Mouse (Mus musculus): ENCODE data around the gene Hacl1. TPM values are rescaled to one million over a fixed set of nuclear protein-coding genes. Genes with fewer than 3 reads are reported as not detected.
"Not testable (repeated sequence)": the region's sequence is repeated elsewhere in the genome, so short reads cannot be mapped to it uniquely, and the experiment has no call there.

Gene Hacl1
- polyA plus RNA-seq, 1 experiment from 2014 or later = 9.4 TPM

- not testable (repeated sequence) for H3K27me3 ChIP-seq (ENCODE audit: low read depth, poor library complexity, severe bottlenecking); H3K36me3 ChIP-seq; H3K27ac ChIP-seq; DNase-seq (ENCODE audit: low spot score); H3K9me3 ChIP-seq (replicated peaks); H3K4me3 ChIP-seq
- H3K4me1 ChIP-seq = peaks cover 12% of the 10 kb centered on the region
- 90% methylated on average over 6 of the region's 6 CpGs for WGBS
Observed at GRCm38 (mm10) chr14:31602616-31602979, 38.5 kb downstream of the Hacl1 start.

DNA sequence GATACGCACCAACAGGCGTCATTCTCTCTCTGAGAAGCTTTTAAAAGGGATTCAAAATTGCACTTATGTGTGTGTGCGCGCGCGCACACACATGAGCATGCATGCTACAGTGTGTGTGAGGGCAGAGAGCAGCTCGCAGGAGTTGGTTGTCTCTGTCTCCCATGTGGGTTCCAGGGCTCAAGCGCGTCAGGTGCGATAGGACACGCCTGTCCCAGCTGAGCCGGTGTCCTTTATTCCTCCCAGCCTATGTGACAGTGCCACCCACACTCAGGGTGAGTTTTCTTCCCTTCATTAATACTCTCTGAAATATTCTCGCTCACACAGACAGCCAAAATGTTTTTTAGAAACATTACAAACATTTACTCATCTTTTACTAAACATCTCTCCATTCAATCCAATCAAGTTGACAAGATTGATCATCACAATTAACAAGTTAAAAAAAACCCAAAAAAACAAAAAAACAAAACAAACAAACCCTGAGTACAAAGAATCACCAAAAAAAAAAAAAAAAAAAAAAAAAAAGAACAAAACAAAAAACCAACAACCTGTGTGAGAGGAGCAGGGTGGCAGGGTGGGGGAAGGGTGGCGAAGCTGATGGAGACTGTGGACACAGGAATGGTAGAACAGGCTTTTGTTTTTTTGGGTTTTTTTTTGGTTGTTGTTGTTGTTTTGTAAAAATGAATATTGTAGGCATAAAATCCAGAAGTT lies 39.0 kb downstream of the Hacl1 start:
- H3K4me3 ChIP-seq = no peak overlapping the region
- DNase-seq (ENCODE audit: low spot score) = no peak
- H3K27ac ChIP-seq = no peak overlapping the region

GRCm38 (mm10) chr14:31597446-31597845 lies 43.6 kb downstream of the Hacl1 start:
- H3K36me3 ChIP-seq = no peaks in the 10 kb centered on the region
- no peak overlapping the region for H3K4me3 ChIP-seq
- H3K27me3 ChIP-seq (ENCODE audit: low read depth, poor library complexity, severe bottlenecking) = no peaks in the 10 kb centered on the region
- H3K4me1 ChIP-seq = peaks cover 12% of the 10 kb centered on the region
- 93% methylated on average over 4 of the region's 4 CpGs for WGBS
- no peak overlapping the region for H3K27ac ChIP-seq
- H3K9me3 ChIP-seq (replicated peaks) = no peaks in the 10 kb centered on the region
- DNase-seq (ENCODE audit: low spot score) = no peak

More for the DNA sequence above, 39.0 kb downstream of the Hacl1 start:
- no peaks in the 10 kb centered on the region for H3K36me3 ChIP-seq
- WGBS = 93% methylated on average over 14 of the region's 14 CpGs
- H3K9me3 ChIP-seq (replicated peaks) = no peaks in the 10 kb centered on the region
- peaks cover 12% of the 10 kb centered on the region for H3K4me1 ChIP-seq
- no peaks in the 10 kb centered on the region for H3K27me3 ChIP-seq (ENCODE audit: low read depth, poor library complexity, severe bottlenecking)

GRCm38 (mm10) chr14:31596408-31596807 lies 44.7 kb downstream of the Hacl1 start:
- H3K9me3 ChIP-seq (replicated peaks) = no peaks in the 10 kb centered on the region

GRCm38 (mm10) chr14:31594693-31595092 lies 46.4 kb downstream of the Hacl1 start:
- DNase-seq (ENCODE audit: low spot score) = no peak
- H3K36me3 ChIP-seq = no peaks in the 10 kb centered on the region
- WGBS = 79% methylated on average over 3 of the region's 3 CpGs
- H3K27ac ChIP-seq = no peak overlapping the region
- no peaks in the 10 kb centered on the region for H3K9me3 ChIP-seq (replicated peaks)
- H3K4me1 ChIP-seq = peaks cover 3% of the 10 kb centered on the region
- no peaks in the 10 kb centered on the region for H3K27me3 ChIP-seq (ENCODE audit: low read depth, poor library complexity, severe bottlenecking)
- H3K4me3 ChIP-seq = no peak overlapping the region

More at GRCm38 (mm10) chr14:31596408-31596807, 44.7 kb downstream of the Hacl1 start:
- H3K4me3 ChIP-seq = no peak overlapping the region
- H3K27me3 ChIP-seq (ENCODE audit: low read depth, poor library complexity, severe bottlenecking) = no peaks in the 10 kb centered on the region
- no peaks in the 10 kb centered on the region for H3K36me3 ChIP-seq
- H3K27ac ChIP-seq = no peak overlapping the region
- H3K4me1 ChIP-seq = peaks cover 12% of the 10 kb centered on the region
- 85% methylated on average over 7 of the region's 7 CpGs for WGBS
- no peak for DNase-seq (ENCODE audit: low spot score)

- no peak overlapping the region for H3K27ac ChIP-seq
- 89% methylated on average over 2 of the region's 2 CpGs for WGBS
- DNase-seq (ENCODE audit: low spot score) = no peak
- H3K4me1 ChIP-seq = no peaks in the 10 kb centered on the region
- H3K9me3 ChIP-seq (replicated peaks) = no peaks in the 10 kb centered on the region
- H3K27me3 ChIP-seq (ENCODE audit: low read depth, poor library complexity, severe bottlenecking) = no peaks in the 10 kb centered on the region
- H3K4me3 ChIP-seq = no peak overlapping the region
- H3K36me3 ChIP-seq = no peaks in the 10 kb centered on the region
Observed at GRCm38 (mm10) chr14:31593036-31593435, 48.0 kb downstream of the Hacl1 start.

DNA sequence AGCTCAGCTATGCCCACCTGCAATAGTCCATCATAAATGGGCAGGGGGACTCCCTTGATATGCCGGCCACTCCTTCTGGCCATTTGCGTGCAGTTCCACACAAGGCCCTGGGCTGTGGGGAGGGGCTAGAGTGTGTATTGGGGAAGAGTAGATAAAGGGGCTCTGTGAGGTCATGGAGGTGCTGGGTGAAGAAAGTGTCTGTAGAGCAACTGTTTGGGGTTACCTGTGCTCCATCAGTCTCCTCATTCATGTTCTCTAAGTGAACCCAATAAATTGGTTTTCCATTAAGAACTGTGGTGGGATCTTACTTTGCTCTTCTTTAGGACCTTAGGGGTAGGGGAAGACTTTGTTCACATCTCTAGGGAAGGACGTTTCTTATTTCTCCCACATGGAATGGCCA lies 49.8 kb downstream of the Hacl1 start, which contains the start of gene Colq:
Gene Colq, minus strand, starts transcription at position 101 of the 400 bp plus-strand sequence.
- H3K9me3 ChIP-seq (replicated peaks) = no peaks in the 10 kb centered on the region
- H3K27ac ChIP-seq = no peak within 1 kb of the TSS
- H3K4me1 ChIP-seq = no peaks in the 10 kb centered on the region
- H3K36me3 ChIP-seq = no peaks in the 10 kb centered on the region
- DNase-seq (ENCODE audit: low spot score) = no peak
- no peak within 1 kb of the TSS for H3K4me3 ChIP-seq
- 88% methylated on average over 3 of the region's 3 CpGs for WGBS
- no peaks in the 10 kb centered on the region for H3K27me3 ChIP-seq (ENCODE audit: low read depth, poor library complexity, severe bottlenecking)

GRCm38 (mm10) chr14:31586451-31586850 lies 54.6 kb downstream of the Hacl1 start:
- no peak for DNase-seq (ENCODE audit: low spot score)
- H3K27ac ChIP-seq = no peak overlapping the region
- H3K4me3 ChIP-seq = no peak overlapping the region
- H3K4me1 ChIP-seq = no peaks in the 10 kb centered on the region
- H3K9me3 ChIP-seq (replicated peaks) = no peaks in the 10 kb centered on the region
- H3K36me3 ChIP-seq = no peaks in the 10 kb centered on the region
- WGBS = 93% methylated on average over 8 of the region's 8 CpGs
- no peaks in the 10 kb centered on the region for H3K27me3 ChIP-seq (ENCODE audit: low read depth, poor library complexity, severe bottlenecking)

GRCm38 (mm10) chr14:31583082-31583481 lies 58.0 kb downstream of the Hacl1 start:
- no peaks in the 10 kb centered on the region for H3K36me3 ChIP-seq
- H3K27me3 ChIP-seq (ENCODE audit: low read depth, poor library complexity, severe bottlenecking) = no peaks in the 10 kb centered on the region
- peaks cover 4% of the 10 kb centered on the region; the same call in 1 of the 2 replicates for H3K4me1 ChIP-seq
- no peaks in the 10 kb centered on the region for H3K9me3 ChIP-seq (replicated peaks)
- 88% methylated on average over 9 of the region's 9 CpGs for WGBS
- H3K27ac ChIP-seq = no peak overlapping the region
- no peak overlapping the region for H3K4me3 ChIP-seq
- no peak for DNase-seq (ENCODE audit: low spot score)

DNA sequence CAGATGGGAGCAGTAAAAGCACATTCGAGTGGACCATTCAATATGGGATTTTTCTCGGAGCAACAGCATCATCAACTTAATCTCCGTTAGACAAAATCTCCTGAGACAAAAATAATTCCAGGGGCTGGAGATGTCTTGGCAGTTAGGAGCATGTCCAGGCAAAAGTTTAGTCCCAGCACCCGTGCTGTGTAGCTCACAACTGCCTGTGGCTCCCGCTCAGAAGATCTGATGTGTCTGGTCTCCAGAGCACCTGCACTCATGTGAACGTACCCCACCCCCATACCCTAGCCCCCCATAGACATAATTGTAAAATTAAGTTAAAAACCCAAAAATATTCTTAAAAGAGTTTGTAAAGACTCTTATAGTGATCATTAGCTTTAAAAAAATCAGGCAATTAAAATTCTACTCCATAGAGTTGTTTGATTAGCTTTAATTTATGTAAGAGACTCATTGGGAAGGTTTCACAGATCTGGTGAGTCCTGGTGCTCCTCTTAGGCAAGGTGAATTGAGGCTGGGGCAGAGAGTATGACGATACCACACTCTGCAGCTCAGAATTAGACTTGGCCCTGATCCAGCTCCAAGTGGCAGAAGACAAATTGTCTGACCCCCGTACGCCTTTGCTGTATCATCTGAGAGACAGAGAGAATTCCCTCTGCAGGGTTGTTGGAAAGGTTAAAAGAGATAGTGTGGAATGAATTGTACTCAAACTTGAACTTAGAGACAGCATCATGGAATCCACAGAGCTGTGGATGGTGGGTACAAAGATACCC lies 62.9 kb downstream of the Hacl1 start:
- no peak for DNase-seq (ENCODE audit: low spot score)
- peak overlapping the region; percentile 19; the same call in 1 of the 2 replicates for H3K27ac ChIP-seq
- H3K36me3 ChIP-seq = no peaks in the 10 kb centered on the region
- WGBS = 70% methylated on average over 9 of the region's 9 CpGs
- no peaks in the 10 kb centered on the region for H3K27me3 ChIP-seq (ENCODE audit: low read depth, poor library complexity, severe bottlenecking)
- H3K4me1 ChIP-seq = peaks cover 34% of the 10 kb centered on the region
- H3K9me3 ChIP-seq (replicated peaks) = no peaks in the 10 kb centered on the region
- no peak overlapping the region for H3K4me3 ChIP-seq

GRCm38 (mm10) chr14:31576846-31577697 lies 64.0 kb downstream of the Hacl1 start:
- H3K4me1 ChIP-seq = peaks cover 34% of the 10 kb centered on the region
- no peaks in the 10 kb centered on the region for H3K9me3 ChIP-seq (replicated peaks)
- H3K4me3 ChIP-seq = no peak overlapping the region
- peak overlapping the region; percentile 39; the same call in 1 of the 2 replicates for H3K27ac ChIP-seq
- H3K36me3 ChIP-seq = no peaks in the 10 kb centered on the region
- no peak for DNase-seq (ENCODE audit: low spot score)
- 47% methylated on average over 10 of the region's 10 CpGs for WGBS
- H3K27me3 ChIP-seq (ENCODE audit: low read depth, poor library complexity, severe bottlenecking) = no peaks in the 10 kb centered on the region

- Histone ChIP-seq H3K4me1 (peaks cover 34% of the 10 kb centered on the region), H3K9me3 (replicated peaks) (no peaks in the 10 kb centered on the region), H3K27ac (peak overlapping the region; percentile 39; the same call in 1 of the 2 replicates), H3K27me3 (ENCODE audit: low read depth, poor library complexity, severe bottlenecking) (no peaks in the 10 kb centered on the region; the same call in 1 of the 2 replicates), H3K4me3 (no peak overlapping the region), H3K36me3 (no peaks in the 10 kb centered on the region)
- no peak for DNase-seq (ENCODE audit: low spot score)
- 77% methylated on average over 9 of the region's 9 CpGs for WGBS
Observed at GRCm38 (mm10) chr14:31575866-31576265, 65.2 kb downstream of the Hacl1 start.
